Mouse (Mus musculus): ENCODE measurements around the gene 9930111J21Rik2. TPM values are rescaled to one million over a fixed set of nuclear protein-coding genes. Genes with fewer than 3 reads are reported as not detected.

Gene 9930111J21Rik2
- 10 to 100 TPM; 60.5 to 94.4 TPM for polyA plus RNA-seq (2017; shearing (Covaris generic))

GRCm38 (mm10) chr11:49051093-49051891 is at the start of gene 9930111J21Rik2:
9930111J21Rik2 (minus strand) TSS chr11:49051242.

GRCm38 (mm10) chr11:49076001-49076757 is 25.1 kb upstream of the 9930111J21Rik2 start, which contains the start of gene Ifi47:
Ifi47 (plus strand) TSS chr11:49076587.

GRCm38 (mm10) chr11:49063713-49064469 is 12.8 kb upstream of the 9930111J21Rik2 start, which contains the start of gene Tgtp2:
Tgtp2 (minus strand) TSS chr11:49064206.

GRCm38 (mm10) chr11:48994018-48994417 is 57.0 kb downstream of the 9930111J21Rik2 start, which contains the start of gene Tgtp1:
Tgtp1 (minus strand) TSS chr11:48994172.

GRCm38 (mm10) chr11:48991740-48992520 is 59.1 kb downstream of the 9930111J21Rik2 start, which contains the start of gene Gm12185:
Gm12185 (minus strand) TSS chr11:48992226.

GRCm38 (mm10) chr11:48979251-48979650 is 71.8 kb downstream of the 9930111J21Rik2 start, which contains the start of gene 9930111J21Rik1:
9930111J21Rik1 (minus strand) TSS chr11:48979398.

GRCm38 (mm10) chr11:48978240-48978939 is 72.7 kb downstream of the 9930111J21Rik2 start, which contains the start of gene Olfr56:
Olfr56 (plus strand) TSS chr11:48978889.

Other genes starting within 250 kb of the 9930111J21Rik2 start
- 1 to 10 TPM; 1.6 to 1.9 TPM for gene Trim41, start 233.9 kb downstream of the 9930111J21Rik2 start, polyA plus RNA-seq (2017; shearing (Covaris generic))
- gene Trim7, start 225.1 kb downstream of the 9930111J21Rik2 start, polyA plus RNA-seq (2017; shearing (Covaris generic)): under 1 TPM; 0.70 to 0.99 TPM
- 1 to 10 TPM; 4.9 to 5.0 TPM for gene Gm12184, start 224.6 kb downstream of the 9930111J21Rik2 start, polyA plus RNA-seq (2017; shearing (Covaris generic))
- gene Irgm1, start 179.6 kb downstream of the 9930111J21Rik2 start, polyA plus RNA-seq (2017; shearing (Covaris generic)): 100 to 1,000 TPM; 184 to 211 TPM
- gene Gm5431, start 149.0 kb downstream of the 9930111J21Rik2 start, polyA plus RNA-seq (2017; shearing (Covaris generic)): 1 to 10 TPM; 1.3 to 1.4 TPM
- 100 to 1,000 TPM; 135 to 194 TPM for gene Psme2b, start 105.1 kb downstream of the 9930111J21Rik2 start, polyA plus RNA-seq (2017; shearing (Covaris generic))
- 1 to 10 TPM; 1.3 to 1.4 TPM for gene Olfr56, start 72.4 kb downstream of the 9930111J21Rik2 start, polyA plus RNA-seq (2017; shearing (Covaris generic))
- gene 9930111J21Rik1, start 71.8 kb downstream of the 9930111J21Rik2 start, polyA plus RNA-seq (2017; shearing (Covaris generic)): 100 to 1,000 TPM; 111 to 163 TPM
- 1 to 10 TPM; 4.8 to 6.1 TPM for gene Gm12185, start 59.0 kb downstream of the 9930111J21Rik2 start, polyA plus RNA-seq (2017; shearing (Covaris generic))
- gene Tgtp1, start 57.1 kb downstream of the 9930111J21Rik2 start, polyA plus RNA-seq (2017; shearing (Covaris generic)): 100 to 1,000 TPM; 236 to 376 TPM
- 100 to 1,000 TPM; 342 to 358 TPM for gene Tgtp2, start 13.0 kb upstream of the 9930111J21Rik2 start, polyA plus RNA-seq (2017; shearing (Covaris generic))
- gene Ifi47, start 25.3 kb upstream of the 9930111J21Rik2 start, polyA plus RNA-seq (2017; shearing (Covaris generic)): 100 to 1,000 TPM; 570 to 631 TPM
- under 1 TPM in 1 of 2 experiments, not detected in 1; 0.06 TPM for gene Olfr1396, start 63.6 kb upstream of the 9930111J21Rik2 start, polyA plus RNA-seq (2017; shearing (Covaris generic))
- gene Olfr1395, start 91.0 kb upstream of the 9930111J21Rik2 start, polyA plus RNA-seq (2017; shearing (Covaris generic)): not detected
- gene Olfr1394, start 103.1 kb upstream of the 9930111J21Rik2 start, polyA plus RNA-seq (2017; shearing (Covaris generic)): not detected
- not detected for gene Btnl9, start 135.9 kb upstream of the 9930111J21Rik2 start, polyA plus RNA-seq (2017; shearing (Covaris generic))
- gene Zfp62, start 152.1 kb upstream of the 9930111J21Rik2 start, polyA plus RNA-seq (2017; shearing (Covaris generic)): 10 to 100 TPM; 49.5 to 55.2 TPM
- gene Mgat1, start 192.9 kb upstream of the 9930111J21Rik2 start, polyA plus RNA-seq (2017; shearing (Covaris generic)): 100 to 1,000 TPM in 1 of 2 experiments, 10 to 100 TPM in 1; 58.6 to 112 TPM
- not detected for gene Olfr1393, start 227.1 kb upstream of the 9930111J21Rik2 start, polyA plus RNA-seq (2017; shearing (Covaris generic))
- under 1 TPM in 1 of 2 experiments, not detected in 1; 0.05 TPM for gene Olfr1392, start 234.0 kb upstream of the 9930111J21Rik2 start, polyA plus RNA-seq (2017; shearing (Covaris generic))